Mouse (Mus musculus) cerebellum, adult 2 months (tissue): Measurements from ENCODE around the gene Igsf3.

ENCODE experiments used
- CTCF ChIP-seq: fragments of 200-500 bp; IDR thresholded peaks from 2 replicates; pipeline ENCODE4 v1.5.1; 2011; ENCODE audit warnings: low read depth, mild to moderate bottlenecking, control low read depth, low read length, moderate library complexity, borderline replicate concordance; ENCODE audit not compliant: insufficient read depth
- POLR2A ChIP-seq: fragments of 200-500 bp; IDR thresholded peaks from 2 replicates; pipeline ENCODE4 v1.6.1; 2011; ENCODE audit warnings: low read length, control low read depth, borderline replicate concordance; ENCODE audit not compliant: insufficient read depth

DNA sequence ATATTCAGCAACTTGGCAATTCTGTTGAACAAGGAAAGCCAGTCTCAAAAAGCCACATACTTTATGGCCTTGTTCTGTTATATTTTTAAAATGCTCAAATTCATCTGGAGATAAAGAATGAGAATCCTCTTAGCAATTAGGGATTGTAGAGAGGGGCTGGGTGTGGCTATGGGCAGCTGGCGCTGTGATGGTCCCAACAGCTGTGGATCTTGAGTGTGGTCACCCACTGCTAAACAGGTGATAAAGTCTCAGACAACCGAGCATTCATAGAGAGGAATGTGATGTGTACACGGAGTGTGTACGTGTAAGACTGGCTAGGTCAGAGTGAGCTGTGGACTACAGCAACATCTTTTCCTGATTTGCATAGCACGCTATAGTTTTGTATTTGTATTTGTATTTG, 133.7 kb downstream of the Igsf3 start:
- no peak for TF ChIP-seq POLR2A
- no peak for TF ChIP-seq CTCF
